Mouse (Mus musculus) kidney, adult 2 months (tissue): ENCODE data around the gene Tubal3.

Source experiments
- CTCF ChIP-seq: fragments of 200-500 bp; conservative IDR thresholded peaks from 2 replicates; pipeline ENCODE4 v1.5.1; 2011; ENCODE audit warnings: low read depth, mild to moderate bottlenecking, control low read depth, low read length, moderate library complexity, mixed read lengths; ENCODE audit not compliant: insufficient read depth, insufficient read length
- POLR2A ChIP-seq: fragments of 200-500 bp; IDR thresholded peaks from one replicate; pipeline ENCODE4 v1.6.1; 2011; ENCODE audit warnings: low read depth, low read length, control low read depth

GRCm38 (mm10) chr13:3869901-3870300, 48.2 kb upstream of the Tubal3 start:
- TF ChIP-seq CTCF (no peak), POLR2A (no peak)
